Mouse (Mus musculus) liver, adult (tissue): ENCODE data around the gene Slc12a1.

Source experiments
- GATA4 ChIP-seq: IDR thresholded peaks from 2 replicates; pipeline ENCODE4 v1.6.1; 2014; ENCODE audit warnings: mild to moderate bottlenecking, low read length; ENCODE audit not compliant: insufficient replicate concordance

Slc12a1 gene

GRCm38 (mm10) chr2:125187904-125188303 is 35.6 kb downstream of the Slc12a1 start:
- no peak for TF ChIP-seq GATA4

- TF ChIP-seq GATA4: no peak
Observed at GRCm38 (mm10) chr2:125189197-125189596, 36.9 kb downstream of the Slc12a1 start.

DNA sequence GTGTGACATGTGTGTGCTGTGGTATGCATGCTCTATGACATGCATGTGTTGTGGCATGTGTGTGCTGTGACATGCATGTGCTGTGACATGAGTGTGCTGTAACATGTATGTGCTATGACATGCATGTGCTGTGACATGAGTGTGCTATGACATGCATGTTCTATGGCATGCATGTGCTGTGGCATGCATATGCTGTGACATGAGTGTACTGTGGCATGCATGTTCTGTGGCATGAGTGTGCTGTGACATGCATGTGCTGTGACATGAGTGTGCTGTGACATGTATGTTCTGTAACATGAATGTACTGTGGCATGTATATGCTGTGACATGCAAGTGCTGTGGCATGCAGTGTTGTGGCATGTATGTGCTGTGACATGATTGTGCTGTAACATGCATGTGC is 40.6 kb downstream of the Slc12a1 start:
- no peak for TF ChIP-seq GATA4

- no peak for TF ChIP-seq GATA4
Observed at GRCm38 (mm10) chr2:125196771-125197170, 44.5 kb downstream of the Slc12a1 start.

DNA sequence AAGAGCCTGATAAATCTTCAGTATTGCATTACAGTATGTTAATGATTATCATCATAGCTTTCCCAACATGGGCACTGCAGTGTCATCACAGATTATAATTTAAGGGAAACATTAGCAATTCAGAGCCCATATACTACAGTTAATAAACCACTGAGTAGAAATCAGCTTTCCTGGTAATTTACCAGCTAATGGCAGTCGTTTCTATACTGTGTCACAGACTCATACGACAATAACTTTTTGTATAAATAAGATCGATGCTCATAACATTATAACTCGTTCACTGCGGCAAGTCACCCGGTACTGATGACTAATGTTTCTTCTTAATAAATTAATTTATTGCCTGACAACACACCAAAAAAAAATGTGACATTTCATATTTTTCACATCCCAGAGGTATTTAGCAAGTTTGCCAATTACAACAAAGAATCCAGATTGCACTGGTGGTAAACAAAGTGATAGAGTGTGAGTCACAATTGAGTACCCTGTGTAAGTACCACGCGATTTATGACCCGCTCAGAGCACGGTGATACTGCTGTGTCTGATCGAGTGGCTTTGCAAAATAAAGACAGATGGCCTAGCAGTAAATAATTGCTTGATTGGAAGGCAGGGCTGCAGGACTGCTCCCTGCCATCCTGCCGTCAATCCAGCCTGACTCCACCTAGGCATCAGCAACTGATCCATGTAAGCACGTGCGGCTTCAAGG is 56.7 kb downstream of the Slc12a1 start:
- TF ChIP-seq GATA4: no peak

- TF ChIP-seq GATA4: no peak
Observed at GRCm38 (mm10) chr2:125211831-125212510, 59.7 kb downstream of the Slc12a1 start.

- no peak for TF ChIP-seq GATA4
Observed at GRCm38 (mm10) chr2:125214592-125214991, 62.3 kb downstream of the Slc12a1 start.

GRCm38 (mm10) chr2:125217286-125217685 is 65.0 kb downstream of the Slc12a1 start:
- TF ChIP-seq GATA4: no peak

- TF ChIP-seq GATA4: no peak
Observed at GRCm38 (mm10) chr2:125218566-125218965, 66.3 kb downstream of the Slc12a1 start.

GRCm38 (mm10) chr2:125219268-125219667 is 67.0 kb downstream of the Slc12a1 start:
- no peak for TF ChIP-seq GATA4

- TF ChIP-seq GATA4: no peak
Observed at GRCm38 (mm10) chr2:125221673-125222072, 69.4 kb downstream of the Slc12a1 start.

DNA sequence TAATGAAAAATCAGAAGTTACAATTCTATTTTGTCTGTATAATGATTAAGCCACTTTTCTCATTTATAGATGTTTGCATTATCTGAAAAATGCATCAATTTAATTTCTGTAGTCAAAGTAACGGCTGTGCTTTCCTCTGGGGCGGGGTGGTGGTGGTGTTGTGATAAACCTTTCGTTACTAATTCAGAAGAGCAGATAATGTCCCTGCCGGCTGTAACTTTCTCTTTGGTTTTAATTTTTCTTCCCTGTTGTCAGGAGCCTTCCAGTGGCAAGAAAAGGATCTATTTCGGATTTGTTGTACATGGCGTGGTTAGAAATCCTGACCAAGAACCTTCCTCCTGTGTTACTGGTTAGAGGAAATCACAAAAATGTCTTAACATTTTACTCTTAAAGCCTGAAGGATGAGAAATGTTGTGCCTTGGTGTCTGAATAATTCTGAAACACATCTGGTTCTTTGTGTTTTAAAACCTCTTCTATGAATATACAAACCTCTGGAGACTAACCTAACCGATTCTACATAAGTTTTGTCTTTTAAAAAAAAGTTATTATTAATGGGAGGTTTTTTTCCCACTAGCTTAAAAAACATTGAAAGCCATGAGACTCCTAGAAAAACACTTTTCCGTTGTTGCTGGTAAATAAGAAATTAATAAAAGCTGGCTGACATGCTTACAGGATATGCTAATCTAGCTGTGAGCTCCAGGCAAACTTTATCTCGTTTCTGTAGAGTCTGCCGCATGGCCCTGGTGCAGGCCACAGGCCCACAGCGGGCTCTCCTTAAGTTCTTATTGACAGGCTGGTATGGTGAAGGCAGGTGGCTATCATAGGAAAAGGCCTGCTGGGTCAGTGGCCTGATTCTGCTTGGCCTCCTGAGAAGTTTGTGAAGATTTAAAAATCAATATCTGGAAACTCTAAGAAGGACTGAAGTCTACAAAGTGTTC is 76.4 kb downstream of the Slc12a1 start:
- no peak for TF ChIP-seq GATA4

- no peak for TF ChIP-seq GATA4
Observed at GRCm38 (mm10) chr2:125232183-125232582, 79.9 kb downstream of the Slc12a1 start.

DNA sequence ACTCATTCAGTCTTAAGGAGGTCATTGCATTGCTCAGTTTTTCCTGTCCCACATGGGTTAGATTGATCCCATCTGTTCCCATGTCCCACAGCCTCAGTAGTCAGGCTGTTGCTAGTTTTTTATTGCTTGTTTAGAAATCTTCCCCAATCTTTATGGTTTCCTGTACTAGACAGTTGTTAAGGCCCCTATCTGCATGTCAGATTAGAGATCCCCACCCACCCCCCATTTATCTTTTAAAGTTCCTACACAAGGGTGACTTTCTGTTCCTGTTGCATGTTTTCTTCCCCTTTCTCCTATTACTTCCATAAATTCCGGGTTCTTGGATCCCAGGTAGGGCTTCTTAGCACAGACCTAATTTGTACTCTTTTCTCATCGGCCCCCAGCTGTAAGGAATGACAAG is 81.2 kb downstream of the Slc12a1 start:
- no peak for TF ChIP-seq GATA4

DNA sequence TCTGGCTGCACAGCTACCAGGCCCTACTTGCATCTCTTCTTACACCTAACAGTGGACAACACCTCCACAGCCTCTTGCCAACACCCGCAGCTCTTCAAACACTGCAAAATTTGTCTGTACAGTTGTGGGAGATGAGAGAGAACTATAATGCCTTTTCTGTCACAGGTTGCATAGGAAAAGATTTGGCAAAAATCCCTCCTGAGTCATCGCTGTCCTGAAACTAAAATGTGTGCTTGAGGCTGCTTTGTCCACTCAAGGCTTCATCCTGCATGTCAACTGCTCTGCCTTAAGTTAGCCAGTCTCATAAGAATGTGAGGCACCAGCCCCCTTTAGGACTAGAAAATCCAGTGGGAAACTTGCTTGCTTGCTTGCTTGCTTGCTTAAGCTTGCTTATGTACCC is 81.7 kb downstream of the Slc12a1 start:
- TF ChIP-seq GATA4: no peak
